Mouse (Mus musculus) 3134 (cell line): ENCODE measurements around the gene Nrsn2.
"Not testable (repeated sequence)": the region's sequence is repeated elsewhere in the genome, so short reads cannot be mapped to it uniquely, and the experiment has no call there.

ENCODE experiments used
- DNase-seq: peaks from one replicate; pipeline ENCODE4 v3.0.0-alpha.2; 2011; ENCODE audit warnings: low spot score; ENCODE audit not compliant: insufficient read length; ENCODE audit errors: extremely low read depth

The Nrsn2 gene

DNA sequence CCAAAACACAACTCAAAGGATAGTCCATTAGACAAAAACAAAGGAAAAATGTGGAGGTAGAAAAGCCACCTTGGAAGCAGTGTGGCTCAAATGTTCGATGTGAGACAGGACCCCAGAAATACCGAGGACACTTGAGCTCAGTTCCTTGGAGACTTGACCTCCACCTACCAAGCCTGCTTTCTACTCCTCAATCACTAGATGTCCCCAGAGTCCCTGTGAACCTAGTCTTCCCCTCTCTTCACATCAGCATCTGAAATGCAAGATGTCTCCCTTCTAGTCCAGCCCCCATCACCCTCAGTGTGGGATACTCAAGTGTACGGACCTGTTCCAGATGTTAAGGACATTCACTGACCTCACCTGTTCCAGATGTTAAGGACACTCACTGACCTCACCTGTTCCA is 16.3 kb upstream of the Nrsn2 start:
- no peak for DNase-seq

DNA sequence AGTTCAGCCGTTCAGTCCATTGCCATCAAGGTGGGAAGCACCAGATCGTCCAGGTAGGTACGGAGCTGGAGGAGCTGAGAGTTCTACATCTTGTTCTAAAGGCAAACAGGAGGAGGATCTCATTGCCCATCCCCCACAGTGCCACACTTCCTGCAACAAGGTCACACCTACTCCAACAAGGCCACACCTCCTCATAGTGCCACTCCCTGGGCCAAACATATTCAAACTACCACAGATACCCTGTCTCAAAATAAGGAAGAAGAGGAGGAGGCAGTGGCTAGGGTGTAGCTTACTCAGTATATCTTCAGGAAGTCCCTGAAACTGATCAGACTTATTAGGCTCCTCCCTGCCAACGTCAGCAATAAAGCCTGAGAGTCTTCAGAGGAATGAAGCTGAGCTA is 7.8 kb upstream of the Nrsn2 start:
- DNase-seq, result no peak

DNA sequence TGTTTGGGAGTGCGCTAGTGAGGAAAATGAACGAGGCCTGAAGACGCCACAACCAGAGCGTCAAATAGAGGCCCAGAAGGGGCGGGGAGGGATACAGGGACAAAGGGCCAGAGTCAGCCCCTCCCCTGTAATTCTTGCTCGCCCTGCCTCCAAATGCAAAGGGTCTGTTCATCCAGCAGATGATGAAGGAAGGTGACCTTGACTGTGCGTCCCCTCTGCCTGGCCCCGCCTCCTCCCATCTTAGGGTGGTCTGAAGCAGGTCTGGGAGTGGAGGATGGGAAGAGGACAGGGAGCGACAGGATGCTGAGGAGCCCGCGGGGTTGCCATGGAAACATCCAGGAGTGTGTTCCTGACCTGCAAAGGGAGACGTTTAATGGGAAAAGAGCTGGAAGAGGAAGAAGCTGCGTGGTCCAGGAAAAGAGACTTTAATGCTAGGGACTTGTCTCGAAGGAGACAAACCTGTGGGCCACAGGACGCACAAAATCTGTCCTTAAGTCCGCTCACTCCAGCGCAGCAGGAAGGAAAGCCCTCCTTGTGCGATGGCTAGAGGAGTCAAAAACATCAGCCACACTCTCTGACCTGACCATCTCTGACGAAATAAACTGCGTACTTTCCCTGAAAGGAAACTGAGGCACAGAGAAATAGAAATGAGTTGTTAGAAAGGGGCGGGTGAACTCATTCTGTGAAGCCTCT is 640 bp downstream of the Nrsn2 start:
- no peak for DNase-seq

DNA sequence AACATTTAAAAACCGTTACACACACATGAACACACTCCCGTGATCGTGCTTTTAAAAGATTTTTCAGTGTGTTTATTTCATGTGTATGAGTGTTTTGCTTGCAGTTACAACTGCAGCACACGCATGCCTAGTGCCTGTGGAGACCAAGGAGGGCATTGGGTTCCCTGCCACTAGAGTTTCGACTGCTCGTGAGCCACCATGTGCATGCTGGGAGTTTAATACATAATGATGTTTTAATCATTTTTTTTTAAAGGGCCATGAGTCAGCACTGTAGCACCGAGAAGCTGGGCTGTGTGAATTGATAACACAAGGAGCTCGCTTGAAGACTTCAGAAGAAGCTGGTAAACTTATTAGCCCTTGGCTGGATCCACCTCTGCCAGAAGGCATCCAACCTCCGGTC is 2.9 kb downstream of the Nrsn2 start:
- DNase-seq, result no peak

DNA sequence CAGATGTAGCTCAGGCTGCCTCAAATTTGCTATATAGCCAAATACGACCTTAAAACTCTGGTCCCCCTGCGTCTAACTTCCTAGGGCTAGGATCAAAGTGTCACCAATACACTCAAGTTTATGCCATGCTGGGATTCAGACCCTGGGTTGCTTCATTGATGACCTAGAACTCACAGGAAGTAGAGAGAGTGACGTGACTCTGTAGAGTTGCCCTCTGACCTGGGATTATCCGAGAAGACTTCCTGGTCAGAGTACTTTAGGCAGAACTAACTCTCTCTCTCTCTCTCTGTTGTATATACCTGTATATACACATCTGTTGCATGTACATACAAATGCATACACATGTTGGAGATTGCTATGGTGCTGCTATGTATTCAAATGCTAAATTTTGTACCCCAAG is 3.8 kb downstream of the Nrsn2 start:
- no peak for DNase-seq

DNA sequence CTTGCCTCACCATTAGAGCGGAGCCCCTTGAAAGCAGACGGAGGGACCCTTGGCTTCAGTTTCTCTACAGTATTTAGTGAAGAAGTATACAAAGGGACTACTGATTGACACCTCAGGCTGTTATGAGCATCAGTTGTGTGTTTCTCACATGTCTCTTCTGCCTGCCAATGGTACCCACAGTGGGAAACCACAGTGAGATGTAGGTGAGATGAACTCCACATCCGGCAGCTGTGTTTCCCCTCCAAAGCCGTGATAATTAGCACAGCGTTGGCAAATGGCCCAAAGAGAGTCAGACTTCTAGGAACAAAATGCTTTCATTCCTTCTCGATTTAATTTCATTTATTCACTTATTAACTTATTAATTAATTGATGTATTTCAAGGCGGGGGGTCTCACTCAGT is 4.3 kb downstream of the Nrsn2 start:
- no peak for DNase-seq

DNA sequence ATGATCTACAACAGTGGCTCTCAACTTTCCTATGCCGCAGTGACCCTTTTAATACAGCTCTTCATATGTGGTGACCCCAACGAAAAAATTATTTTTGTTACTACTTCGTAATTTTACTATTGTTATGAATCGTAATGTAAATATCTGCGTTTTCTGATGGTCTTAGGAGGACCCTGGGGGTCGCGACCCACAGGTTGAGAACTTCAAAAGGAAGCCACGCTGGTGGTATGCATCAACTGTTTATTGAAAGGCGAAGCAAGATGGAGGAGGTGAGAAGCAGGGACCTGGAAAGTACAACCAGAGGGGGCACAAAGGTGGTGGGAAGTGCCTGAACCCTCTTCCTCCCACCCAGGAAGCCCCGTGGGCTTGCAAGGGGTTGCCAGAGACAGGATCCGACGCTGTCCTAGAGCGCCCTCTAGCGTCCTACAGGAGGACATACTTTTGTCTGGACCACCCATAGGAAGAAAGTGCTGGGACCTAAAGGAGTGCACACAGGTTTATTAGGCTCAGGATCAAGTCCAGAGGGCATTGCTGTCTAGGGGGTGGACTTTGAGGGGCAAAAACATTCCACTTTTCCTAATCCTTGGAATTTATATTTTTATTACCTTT is 7.8 kb downstream of the Nrsn2 start:
- DNase-seq, result peak; percentile 41

DNA sequence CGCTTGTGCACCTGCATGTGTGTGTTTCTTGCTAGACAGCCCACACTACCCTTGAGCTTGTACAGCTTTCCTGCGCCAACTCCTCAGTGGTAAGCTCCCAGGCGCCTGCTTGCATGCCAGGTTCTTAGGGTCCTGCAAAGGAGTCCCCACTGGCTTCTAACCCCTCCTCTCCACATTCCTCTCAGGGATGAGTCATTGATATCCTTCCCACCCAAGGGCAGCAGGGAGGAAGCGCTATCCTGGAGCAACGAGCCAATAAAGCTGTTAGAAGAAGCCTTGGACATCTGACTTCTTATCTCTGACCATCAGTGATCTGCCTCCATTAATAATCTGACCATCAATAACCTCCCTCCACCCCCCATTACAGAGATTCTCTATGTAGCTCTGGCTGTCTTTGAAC is 8.5 kb downstream of the Nrsn2 start:
- no peak for DNase-seq

DNA sequence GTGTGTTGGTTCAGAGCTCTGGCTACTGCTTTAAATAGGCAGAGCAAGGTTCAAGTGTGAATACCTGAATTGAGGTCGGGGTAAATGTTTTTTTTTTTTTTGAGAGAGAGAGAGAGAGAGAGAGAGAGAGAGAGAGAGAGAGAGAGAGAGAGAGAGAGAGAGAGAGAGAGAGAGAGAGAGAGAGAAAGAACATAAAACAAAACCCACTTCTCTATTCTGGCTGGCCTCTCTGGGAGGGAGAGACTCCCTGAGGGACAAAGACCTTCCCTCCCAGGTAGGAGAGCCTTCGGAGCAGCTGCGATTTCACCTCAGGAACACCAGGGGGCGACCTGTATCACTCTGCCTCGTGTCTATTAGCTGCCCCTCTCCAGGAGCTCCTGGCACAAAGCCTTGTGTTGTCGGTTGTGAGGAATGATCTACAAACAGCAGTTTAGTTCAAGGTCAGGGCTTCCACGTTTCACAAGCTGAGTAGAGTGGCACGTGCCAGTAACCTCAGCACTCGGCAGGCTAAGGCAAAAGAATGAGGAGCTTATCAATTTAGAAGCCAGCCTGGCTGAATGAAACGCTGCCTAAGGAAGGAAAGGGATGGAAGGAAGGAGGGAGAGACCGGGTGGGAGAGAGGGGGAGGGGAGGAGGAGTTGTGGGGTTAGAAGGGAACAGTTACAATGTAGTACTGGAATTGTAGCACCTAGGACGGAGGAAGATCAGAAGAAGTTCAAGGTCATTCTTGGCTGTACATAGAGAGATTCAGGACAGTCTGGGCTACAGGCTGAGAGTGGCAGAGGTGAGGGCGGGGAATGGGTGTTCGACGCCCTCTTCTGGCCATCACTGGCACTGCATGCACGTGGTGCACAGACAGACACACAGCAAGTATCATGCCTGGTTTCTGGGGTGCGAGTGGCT is 12.9 kb downstream of the Nrsn2 start:
- peak; percentile 70 for DNase-seq

DNA sequence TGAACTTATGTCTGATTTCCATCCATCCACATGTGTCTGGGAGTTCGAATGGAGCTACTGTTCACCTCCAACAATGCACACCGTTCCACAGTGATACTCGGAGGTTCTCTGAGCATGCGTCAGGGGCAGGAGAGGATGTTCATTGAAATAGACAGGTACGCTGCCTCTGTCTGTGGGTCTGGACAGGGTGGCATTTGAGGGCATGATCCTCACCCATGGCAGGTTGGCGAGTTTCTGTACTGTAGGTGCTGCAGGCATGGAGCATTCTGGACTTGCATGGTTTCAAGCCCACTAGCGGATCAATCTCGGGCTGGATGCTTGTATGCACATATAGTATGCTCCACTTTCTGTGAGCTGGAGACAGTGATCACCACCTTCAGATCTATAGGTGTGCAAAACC is 15.2 kb downstream of the Nrsn2 start:
- no peak for DNase-seq

DNA sequence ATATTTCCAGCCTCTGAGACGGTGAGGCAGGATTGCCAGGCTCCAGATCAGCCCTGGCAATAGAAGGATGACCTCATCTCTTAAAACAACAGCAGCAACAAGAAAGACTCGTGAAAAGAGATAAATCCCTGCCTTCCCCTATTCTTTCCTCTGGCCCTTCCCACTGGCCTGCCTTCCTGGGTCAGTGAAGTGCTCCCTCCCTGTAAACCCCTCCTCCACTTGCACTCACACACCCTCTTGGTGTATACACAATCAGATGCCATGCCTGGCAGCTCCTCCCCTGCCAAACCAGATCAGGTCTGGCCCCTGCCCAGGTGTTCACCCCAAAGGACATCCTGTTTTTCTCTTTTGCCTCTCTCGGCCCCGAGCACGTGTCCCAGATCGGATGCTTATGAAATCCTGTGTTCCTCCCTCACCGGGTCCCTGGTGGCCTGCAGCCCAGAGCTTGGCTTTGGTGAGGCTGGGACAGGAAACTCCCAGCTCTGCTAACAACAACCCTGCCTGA is 16.1 kb downstream of the Nrsn2 start:
- peak; percentile 51 for DNase-seq

DNA sequence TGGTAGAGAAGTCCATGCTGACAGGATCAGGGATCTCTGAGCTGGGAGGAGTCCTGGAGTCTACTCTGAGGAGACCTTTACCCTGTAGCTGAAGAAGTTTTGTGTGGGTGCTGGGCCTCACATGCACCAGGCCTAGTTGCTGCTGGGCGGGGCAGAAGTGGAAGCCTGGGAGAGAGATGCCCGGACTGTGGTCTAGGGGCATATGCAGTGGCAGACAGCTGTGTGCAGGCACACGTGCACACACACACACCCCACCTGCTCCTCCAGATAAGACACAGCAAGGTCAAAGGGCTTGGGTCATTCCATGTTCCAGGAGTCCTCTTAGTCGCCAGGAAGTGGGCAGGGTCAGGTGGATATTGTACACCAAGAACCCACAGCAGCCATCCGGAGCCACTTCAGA is 16.8 kb downstream of the Nrsn2 start:
- DNase-seq, result no peak

DNA sequence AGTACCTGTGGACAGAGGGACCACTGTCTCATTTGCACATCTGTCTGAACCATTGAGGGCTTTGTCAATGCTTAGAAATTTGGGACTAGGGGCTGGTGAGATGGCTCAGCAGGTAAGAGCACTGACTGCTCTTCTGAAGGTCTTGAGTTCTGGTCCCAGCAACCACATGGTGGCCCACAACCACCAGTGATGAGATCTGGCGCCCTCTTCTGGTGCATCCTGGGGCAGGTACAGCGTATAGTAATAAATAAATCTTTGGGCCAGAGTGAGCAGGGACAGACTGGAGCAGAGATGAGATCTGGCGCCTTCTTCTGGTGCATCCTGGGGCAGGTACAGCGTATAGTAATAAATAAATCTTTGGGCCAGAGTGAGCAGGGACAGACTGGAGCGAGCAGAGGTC is 17.5 kb downstream of the Nrsn2 start:
- not testable (repeated sequence) for DNase-seq

DNA sequence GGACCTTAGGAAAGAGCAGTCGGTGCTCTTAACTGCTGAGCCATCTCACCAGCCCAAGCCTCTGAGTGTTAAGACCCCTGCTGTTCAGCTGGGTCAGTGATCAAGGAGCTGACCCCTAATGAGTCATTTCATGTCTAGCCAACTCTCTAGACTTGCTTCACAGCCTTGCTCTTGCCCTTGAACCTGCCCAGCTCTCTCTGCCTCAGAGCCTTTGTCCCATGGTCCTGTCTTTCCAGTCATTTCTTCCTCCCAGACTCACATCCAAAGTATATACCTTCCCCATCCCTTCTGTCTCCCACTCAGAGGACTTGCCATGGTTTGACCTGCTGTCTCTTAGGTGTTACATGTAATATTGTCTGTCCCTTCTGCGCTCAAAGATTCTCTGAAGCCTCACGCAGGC is 19.2 kb downstream of the Nrsn2 start:
- no peak for DNase-seq

DNA sequence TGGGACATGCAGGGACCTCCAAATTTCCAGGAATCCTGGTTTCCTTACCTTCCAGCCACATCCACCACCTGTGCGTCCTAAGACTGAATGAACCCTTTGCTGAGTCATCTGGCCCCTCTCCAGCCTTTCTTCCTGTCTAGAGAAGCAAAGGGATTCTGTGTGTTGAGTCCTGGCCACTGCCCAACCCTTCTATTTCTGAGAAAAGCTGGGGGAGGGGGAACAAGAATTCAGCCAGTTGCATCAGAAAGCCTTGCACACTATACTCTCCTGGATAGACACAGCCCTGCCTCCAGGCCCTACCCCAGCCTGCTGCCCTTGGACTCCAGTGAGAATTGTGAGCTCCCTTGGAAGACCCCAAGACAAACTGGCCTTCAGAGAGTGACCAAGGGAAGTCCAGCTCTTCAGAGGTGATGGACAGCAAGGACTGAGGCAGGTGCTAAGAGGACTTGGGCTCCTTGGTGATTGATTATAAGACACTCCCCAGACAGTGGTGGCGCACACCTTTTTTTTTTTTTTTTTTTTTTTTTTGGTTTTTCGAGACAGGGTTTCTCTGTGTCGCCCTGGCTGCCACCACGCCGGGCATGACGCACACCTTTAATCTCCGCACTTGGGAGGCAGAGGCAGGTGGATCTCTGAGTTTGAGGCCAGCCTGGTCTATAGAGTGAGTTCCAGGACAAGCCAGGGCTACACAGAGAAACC is 26.4 kb downstream of the Nrsn2 start:
- peak; percentile 81 for DNase-seq

DNA sequence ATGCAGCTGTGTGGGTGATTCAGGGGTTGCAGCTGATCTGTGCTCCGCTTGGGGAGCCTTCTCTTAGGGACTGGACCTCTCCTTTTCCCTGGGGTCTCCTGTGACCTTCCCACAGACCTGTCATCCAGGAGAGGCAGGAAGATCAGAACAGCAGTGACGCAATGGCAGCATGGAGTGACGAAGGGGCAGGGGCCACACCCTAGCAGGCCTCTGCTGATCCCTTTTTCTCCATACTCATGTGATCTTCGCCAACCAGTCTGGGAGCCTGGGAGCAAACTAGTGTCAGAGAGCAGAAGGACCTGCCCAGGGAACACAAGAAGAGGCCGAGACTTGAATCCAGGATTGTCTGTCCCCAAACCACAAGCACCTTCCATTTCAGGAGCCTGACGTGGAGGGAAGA is 27.2 kb downstream of the Nrsn2 start:
- peak; percentile 40 for DNase-seq

DNA sequence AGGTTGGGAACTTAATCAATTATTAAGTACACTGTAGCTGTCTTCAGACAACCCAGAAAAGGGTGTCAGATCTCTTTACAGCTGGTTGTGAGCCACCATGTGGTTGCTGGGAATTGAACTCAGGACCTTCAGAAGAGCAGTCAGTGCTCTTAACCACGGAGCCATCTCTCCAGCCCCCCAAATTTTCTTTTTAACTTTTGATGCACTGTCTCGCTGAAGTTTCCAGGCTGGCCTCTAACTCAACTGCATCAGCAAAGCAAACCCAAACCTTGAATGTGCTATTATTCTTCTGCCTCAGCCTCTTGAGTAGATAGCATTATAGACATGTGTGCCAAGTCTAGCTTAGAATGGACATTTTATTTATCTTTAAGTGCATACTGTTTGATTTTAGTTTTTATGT is 28.7 kb downstream of the Nrsn2 start:
- DNase-seq, result no peak

DNA sequence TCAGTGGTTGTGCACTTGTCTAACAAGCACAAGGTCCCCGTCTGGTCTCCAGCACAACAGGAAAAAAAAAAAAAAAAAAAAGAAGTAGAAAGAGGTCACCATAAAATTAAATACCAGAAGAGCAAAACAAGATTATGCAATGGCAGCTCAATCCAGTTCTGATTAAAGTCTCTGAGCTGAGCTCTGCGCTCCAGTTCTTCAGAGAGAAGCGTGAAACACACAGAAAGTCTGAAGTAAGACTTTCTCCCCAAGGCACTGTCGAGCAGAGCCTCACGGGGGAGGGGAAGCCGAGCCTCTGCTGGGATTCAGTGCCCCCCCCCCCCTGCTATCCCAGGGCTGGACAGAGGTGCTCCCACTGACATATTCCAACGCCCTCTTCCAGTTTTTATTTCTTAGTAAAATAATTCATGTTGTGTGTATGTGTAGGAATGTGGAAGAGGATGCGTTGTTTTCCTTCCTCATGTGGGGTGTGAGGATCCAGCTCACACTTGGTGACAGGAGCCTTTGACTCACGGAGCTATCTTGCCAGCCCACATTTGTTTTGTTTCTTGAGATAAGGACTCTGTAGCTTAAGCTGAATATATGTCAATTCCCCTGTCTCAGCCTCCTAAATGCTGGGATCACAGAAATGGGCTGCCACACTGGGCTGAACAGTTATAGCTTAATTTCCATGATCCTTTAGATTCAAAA is 29.5 kb downstream of the Nrsn2 start:
- no peak for DNase-seq

DNA sequence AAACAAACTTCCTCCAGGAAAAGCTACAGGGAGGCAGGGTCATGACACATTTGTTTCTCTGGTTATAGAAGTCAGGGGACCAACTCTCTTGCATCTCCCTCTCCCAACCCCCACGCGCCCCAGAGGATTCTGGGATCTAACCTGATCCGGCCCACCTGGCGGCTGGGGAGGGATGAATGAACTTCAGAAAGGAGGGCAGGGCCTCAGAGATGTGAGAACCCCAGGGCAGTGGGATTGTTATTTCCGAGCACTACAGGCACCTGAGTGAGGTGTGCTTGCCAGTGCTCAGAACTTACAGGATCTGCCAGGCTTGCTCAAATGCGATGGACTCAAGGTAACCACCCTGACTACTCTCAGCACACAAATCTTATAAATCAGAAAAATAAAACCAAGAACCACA is 31.0 kb downstream of the Nrsn2 start:
- DNase-seq, result no peak

DNA sequence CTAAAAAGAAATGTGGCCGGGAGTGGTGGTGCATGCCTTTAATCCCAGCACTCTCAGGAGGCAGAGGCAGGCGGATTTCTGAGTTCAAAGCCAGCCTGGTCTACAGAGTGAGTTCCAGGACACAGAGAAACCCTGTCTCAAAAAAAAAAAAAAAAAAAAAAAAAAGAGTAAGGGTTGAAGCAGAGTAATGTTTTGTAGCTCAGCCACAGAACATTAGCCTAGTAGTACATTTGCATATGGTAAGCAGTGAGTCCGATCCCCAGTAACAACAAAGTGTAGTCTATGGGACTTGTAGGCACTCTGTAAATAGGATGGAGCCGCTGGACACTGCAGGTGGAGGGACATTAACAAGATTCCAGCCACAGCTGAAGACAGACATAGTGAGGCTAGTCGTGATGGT is 31.5 kb downstream of the Nrsn2 start:
- no peak for DNase-seq
